Mouse (Mus musculus) adrenal gland, postnatal 25 days (tissue): ENCODE data around the gene Ppil6. TPM values are rescaled to one million over a fixed set of nuclear protein-coding genes. Genes with fewer than 3 reads are reported as not detected.

ENCODE experiments used
- DNase-seq: peaks from one replicate; pipeline ENCODE4 v3.0.0; 2021; ENCODE audit warnings: mixed read lengths
- total RNA-seq: library from RNA; stranded (reverse); gene quantifications from 2 replicates; pipeline ENCODE4 v1.2.3, GENCODE M21; 2021

The Ppil6 gene
- total RNA-seq, 1 experiment from 2014 or later, result 1.7 TPM

DNA sequence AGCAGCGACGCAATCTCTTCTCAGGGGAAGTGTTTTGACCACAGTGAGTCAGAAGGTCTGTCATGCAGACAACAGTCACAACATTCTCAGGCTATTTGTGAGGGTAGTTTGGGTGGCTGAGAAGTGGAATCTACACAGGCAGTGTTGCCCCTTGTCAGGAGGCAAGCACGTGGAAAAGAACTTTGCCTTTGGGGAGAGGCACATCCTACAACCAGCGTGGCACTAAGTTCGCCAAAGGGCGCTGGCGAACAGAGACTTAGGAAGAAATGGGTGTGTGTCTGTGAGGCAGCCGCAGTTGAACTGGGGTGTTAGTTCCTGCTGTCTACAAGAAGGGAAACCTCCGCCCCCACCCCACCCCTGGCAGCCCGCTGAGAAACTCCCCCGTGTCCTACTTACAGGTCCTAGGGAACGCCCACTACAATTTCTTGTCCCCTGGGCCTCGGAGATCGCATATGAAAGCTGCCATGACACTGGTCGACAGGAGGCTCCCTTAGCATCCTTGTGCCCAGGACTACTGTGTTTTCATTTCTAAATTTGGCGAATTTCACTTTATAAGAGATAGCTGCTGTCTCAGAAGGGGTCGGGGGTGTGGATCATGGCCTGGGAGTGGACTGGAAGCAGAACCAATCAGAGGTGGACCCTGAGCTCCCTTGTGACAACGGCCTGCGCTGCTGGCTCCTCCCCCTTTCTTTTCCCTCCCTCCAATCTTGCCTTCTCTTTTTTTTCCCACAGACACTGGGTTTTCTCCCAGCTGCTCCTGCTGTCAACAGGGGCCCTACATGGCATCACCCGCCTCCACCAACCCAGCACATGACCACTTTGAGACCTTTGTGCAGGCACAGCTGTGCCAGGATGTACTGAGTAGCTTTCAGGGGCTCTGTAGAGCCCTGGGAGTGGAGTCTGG lies 12.7 kb upstream of the Ppil6 start:
- DNase-seq, result peak; percentile 28

DNA sequence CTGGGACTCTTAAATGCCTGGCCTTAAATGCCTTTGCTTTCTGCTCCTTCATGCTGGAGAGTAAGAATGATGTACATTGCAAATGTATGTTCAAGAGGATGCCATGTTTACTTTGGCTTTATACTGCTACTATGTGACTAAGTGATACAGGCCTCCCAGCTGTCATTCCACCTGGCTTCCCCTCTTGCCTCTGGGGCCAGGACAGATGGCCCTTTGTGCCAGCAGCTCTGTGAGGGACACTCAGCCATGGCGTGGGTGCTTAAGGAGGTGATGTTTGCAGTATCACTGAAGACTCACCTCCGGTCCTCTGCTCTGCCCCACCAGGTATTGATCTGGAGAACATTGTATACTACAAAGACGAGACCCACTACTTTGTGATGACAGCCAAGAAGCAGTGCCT lies 10.3 kb upstream of the Ppil6 start:
- no peak for DNase-seq

- no peak for DNase-seq
Measured at GRCm38 (mm10) chr10:41480938-41481880, 9.0 kb upstream of the Ppil6 start.

GRCm38 (mm10) chr10:41482446-41482845 lies 7.8 kb upstream of the Ppil6 start:
- no peak for DNase-seq

- no peak for DNase-seq
Measured at GRCm38 (mm10) chr10:41485778-41486177, 4.5 kb upstream of the Ppil6 start.

- DNase-seq, result no peak
Measured at GRCm38 (mm10) chr10:41486506-41487170, 3.6 kb upstream of the Ppil6 start.

DNA sequence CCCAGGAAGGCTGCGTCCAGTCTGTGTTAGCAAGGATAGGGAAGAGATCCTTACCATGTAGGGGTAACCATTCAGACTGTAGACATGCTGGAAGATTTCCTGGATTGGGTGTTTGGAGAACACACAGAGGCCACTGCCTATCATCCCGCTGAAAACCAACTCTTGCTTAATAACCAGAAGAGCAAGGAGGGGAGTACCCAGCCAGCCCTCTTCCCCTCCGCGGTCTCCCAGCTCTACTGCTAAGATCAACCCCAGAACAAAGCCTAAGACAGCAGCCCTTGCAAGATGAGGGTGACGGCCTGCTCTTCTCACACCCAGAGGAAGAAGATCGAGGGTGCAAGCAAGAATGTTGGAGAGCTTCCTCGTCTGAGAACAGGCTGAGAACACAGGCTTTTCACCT lies 1.4 kb upstream of the Ppil6 start:
- no peak for DNase-seq

DNA sequence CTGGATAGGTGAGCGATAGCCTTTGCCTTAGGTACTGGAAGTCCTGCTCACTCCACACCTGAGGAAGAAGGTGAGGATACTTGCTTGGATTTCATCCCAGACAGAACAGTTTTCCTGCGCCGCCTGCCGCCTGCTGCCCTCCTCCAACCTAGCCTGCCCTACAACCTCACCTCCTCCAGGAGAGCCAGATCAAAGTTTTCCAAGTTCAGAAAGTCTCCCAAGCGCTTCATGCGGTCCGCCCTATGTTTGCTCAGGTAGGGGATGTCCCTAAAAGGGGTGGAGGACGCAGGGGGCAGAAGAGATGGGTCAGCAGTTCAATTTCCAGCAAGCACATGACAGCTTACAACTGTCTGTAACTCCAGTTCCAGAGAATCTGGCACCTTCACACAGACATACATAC lies 945 bp upstream of the Ppil6 start:
- DNase-seq, result no peak

GRCm38 (mm10) chr10:41490518-41490873 lies 257 bp downstream of the Ppil6 start:
- DNase-seq, result no peak

- no peak for DNase-seq
Measured at GRCm38 (mm10) chr10:41491111-41491510, 872 bp downstream of the Ppil6 start.

GRCm38 (mm10) chr10:41500941-41501340 lies 10.7 kb downstream of the Ppil6 start:
- peak; percentile 39 for DNase-seq

GRCm38 (mm10) chr10:41504996-41505395 lies 14.8 kb downstream of the Ppil6 start:
- no peak for DNase-seq

DNA sequence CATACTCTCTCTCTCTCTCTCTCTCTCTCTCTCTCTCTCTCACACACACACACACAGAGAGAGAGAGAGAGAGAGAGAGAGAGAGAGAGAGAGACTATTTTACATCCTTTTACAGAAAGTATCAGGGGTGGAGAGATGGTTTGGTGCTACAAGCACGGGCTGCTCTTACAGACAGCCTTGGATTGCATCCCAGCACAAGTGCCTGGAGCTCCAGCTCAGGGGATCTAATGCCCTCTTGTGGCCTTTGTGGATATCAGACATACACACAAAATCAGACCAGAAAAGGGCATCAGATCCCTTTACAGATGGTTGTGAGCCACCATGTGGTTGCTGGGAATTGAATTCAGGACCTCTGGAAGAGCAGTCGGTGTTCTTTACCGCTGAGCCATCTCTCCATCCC lies 15.2 kb downstream of the Ppil6 start:
- peak; percentile 41 for DNase-seq

- no peak for DNase-seq
Measured at GRCm38 (mm10) chr10:41509160-41509559, 18.9 kb downstream of the Ppil6 start.

- no peak for DNase-seq
Measured at GRCm38 (mm10) chr10:41514301-41514700, 24.1 kb downstream of the Ppil6 start.

DNA sequence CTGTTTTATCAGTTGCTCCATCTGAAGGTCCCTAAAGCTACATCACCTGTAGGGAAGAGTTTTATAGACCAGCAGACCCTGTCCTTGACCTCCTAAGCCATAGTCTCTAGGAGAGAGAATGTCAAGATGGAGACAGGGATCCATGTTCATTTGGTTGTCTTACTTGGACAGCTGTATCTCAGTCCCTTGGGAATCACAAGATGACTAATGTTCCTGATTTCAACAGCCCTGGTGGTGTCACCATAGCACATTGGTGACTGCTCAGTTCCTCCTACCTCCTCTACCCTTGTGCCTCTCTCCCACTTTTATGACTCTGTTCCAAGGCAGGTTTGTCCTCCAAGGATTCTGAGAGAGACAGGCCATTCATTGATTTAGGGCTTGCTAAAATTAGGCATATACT lies 24.7 kb downstream of the Ppil6 start:
- DNase-seq, result no peak

DNA sequence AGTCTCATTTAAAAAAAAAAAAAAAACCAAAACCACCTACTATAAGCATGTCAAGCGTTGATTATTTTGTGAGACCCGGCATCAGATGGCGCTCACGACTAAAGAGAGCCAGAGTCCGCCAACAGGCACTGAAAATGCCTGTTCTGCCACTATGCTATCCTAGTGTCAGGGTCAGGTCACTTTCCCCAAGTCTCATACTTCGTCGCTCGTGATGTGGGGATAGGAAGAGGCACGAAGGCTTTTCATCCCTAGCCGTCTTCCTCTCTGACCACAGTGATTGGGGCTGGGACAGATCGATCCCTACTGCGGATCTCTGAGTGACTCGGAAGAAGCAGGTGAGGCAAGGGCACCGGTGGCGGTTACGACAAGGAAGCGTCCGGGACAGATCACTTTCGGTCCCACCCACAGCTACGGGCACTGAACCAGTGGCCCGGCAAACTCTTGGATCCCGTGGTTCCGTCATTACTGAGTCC lies 28.3 kb downstream of the Ppil6 start:
- peak; percentile 67 for DNase-seq

- DNase-seq, result peak; percentile 93
Measured at GRCm38 (mm10) chr10:41518981-41519618, 28.9 kb downstream of the Ppil6 start, which contains the start of gene Cd164. Gene Cd164, plus strand, starts transcription at chr10:41519414.

DNA sequence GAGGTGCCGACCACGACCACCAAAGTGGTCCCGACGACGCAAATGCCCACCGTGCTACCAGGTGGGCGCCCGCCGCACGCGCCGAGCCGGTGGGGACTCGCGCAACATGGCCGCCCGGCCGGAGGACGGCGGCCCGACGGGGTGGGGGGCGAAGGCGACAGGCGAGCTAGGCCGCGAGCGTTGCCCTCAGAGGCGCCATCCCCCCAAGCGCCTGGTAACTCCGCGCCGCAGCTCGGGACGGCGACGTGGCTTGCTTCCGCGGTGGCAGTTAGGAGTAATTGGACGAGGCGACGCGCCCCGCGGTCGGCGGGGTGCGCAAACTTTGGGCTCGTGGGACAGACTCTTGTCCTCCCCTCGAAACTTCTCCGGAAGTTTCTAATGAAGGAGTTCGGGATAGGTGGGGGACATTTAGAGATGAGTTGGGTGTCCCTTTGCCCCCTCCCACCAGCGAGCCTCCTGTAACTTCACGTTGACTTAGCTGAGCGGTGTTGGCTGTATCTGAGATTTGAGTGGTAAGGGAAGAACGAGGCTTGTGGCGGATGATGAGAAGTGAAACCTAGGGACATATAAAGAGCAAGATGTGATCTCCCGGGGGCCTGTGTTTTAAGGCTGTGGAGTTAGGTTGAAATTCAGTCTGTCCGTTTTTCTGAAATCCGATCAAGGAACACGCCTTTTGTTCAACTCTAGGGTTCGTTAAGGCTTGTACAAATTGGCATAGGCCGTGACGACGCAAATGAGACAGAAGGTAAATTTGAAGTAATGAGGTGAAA lies 29.6 kb downstream of the Ppil6 start:
- DNase-seq, result peak; percentile 62

DNA sequence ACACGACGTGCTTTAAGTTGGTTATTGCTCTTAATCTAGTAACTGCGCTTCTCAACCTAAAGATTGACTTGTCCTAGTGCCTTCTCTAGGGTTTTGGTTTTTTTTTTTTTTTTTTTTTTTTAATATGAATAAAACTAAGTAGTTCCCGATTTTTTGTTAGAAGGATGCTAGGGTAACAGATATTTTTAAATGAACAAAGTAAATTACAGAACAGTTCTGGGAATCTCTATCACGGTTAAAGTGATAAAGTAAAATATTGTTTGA lies 30.1 kb downstream of the Ppil6 start:
- no peak for DNase-seq

DNA sequence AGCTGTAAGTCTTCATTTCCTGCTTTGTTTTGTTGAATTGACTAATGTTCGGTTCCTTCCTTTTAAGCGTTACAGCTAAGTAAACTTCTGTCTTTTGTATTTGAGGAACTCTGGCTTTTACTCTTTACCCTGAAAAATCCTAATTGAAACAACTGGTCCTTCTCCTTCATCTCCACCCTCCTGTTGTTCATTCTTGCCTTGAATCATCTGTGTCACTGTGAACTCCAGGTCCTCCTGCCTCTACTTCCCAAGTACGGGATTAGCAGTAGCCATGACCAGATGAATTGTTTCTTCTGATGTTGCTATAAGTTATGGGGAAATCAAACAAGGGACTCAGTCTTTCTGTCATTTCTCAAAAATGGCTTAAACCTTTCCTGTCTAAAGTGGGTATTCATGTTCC lies 33.1 kb downstream of the Ppil6 start:
- DNase-seq, result no peak
